Mouse (Mus musculus) ES-Bruce4 (cell line): Measurements from ENCODE around the gene Dtnb.

Experiments
- CTCF ChIP-seq: IDR thresholded peaks from one replicate; pipeline ENCODE4 v1.8.1; 2011; ENCODE audit warnings: low read depth, low read length
- EP300 ChIP-seq: IDR thresholded peaks from 2 replicates; pipeline ENCODE4 v1.6.1; 2011; ENCODE audit warnings: low read depth, low read length; ENCODE audit not compliant: insufficient read depth
- POLR2A ChIP-seq: IDR thresholded peaks from one replicate; pipeline ENCODE4 v1.8.1; 2011; ENCODE audit warnings: low read length; ENCODE audit not compliant: insufficient read depth

GRCm38 (mm10) chr12:3756216-3756615 is 184.0 kb downstream of the Dtnb start:
- TF ChIP-seq CTCF (no peak), EP300 (no peak), POLR2A (no peak)
